Mouse (Mus musculus): ENCODE results near the gene Zg16.

DNA sequence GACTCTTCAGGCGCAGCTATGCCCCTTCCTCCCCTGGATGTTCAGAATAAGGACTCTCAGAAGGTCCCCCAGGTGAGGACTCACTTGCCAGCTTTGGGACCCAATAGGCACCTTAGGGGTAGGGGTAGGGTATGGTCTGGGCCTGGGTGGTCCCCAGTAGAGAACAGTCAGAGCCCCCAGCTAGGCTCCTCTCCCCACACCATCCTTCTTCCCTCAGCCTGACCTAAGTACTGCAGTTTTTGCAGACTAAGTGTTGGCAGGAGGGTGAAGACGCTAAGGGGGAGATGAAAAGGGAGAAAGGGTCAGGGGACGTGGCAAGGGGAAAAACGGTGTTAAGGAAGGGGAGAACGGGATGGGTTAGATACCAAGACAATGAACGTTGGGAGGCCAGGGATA lies 69.2 kb downstream of the Zg16 start:
- no peak for TF ChIP-seq CTCF (IDR thresholded peaks at IDR 0.05)
- TF ChIP-seq EP300 (IDR thresholded peaks at IDR 0.05): no peak
